Mouse (Mus musculus): Measurements from ENCODE around the gene Fdx1. TPM values are rescaled to one million over a fixed set of nuclear protein-coding genes. Genes with fewer than 3 reads are reported as not detected.

Fdx1 gene
- total RNA-seq (2012; rRNA removed), result 35.2 and 41.6 TPM in 2 replicates
- 69.2 and 80.0 TPM in 2 replicates for total RNA-seq (2014; rRNA removed)
- polyA plus RNA-seq (2012; ENCODE audit: insufficient read length, low read depth), result 44.4 and 51.1 TPM in 2 replicates

- in situ Hi-C loops (cut with MboI; ENCODE audit: low pct_ligation_motif_present, low pct_unique_long_range_greater_than_20kb, low sequenced_read_pairs), result no loop called here
- Histone ChIP-seq H3K79me2 (replicated peaks; ENCODE audit: control insufficient read depth, extremely low read depth, insufficient read depth, poor library complexity, severe bottlenecking) (no peaks in the 10 kb centered on the region; the same call in none of the 2 replicates), H3K4me3 (replicated peaks in 1 of 3; ENCODE audit: low read depth in 2 of 3, low read length in 2 of 3, poor library complexity in 1 of 3) (peak within 1 kb of the TSS; percentile 72 to 89 (median 82)), H3K4me2 (ENCODE audit: insufficient read depth, low read depth, poor library complexity, severe bottlenecking) (peak within 1 kb of the TSS; percentile 32), H3K9me3 (replicated peaks; ENCODE audit: low read length) (peaks cover 3% of the 10 kb centered on the region), H3K27me3 (replicated peaks) (peaks cover 2% of the 10 kb centered on the region), H3K9ac (ENCODE audit: insufficient read depth, low read depth) (peak within 1 kb of the TSS; percentile 65), H3K36me3 (replicated peaks in 1 of 2; ENCODE audit: control insufficient read depth in 1 of 2, insufficient read depth in 1 of 2, low read length in 1 of 2) (no peaks in the 10 kb centered on the region), H3K27ac (ENCODE audit: insufficient read depth, low read depth) (no peak within 1 kb of the TSS), H3K4me1 (ENCODE audit: control insufficient read depth in 1 of 2, insufficient read depth in 2 of 2) (peaks cover 6 to 37% of the 10 kb centered on the region in 2 experiments; a peak in 3 of 4 replicates)
- TF ChIP-seq EP300 (IDR thresholded peaks at IDR 0.05; ENCODE audit: low read length) (no peak), SMC3 (IDR thresholded peaks at IDR 0.05; ENCODE audit: low read depth, low read length) (no peak), TCF12 (IDR thresholded peaks at IDR 0.05; ENCODE audit: low read depth, low read length) (0 out of 2 replicates have a peak, but pooled peaks have one; percentile 25), MXI1 (IDR thresholded peaks at IDR 0.05; ENCODE audit: low read depth, low read length) (peak; percentile 18; the same call in 1 of the 2 replicates), JUN (IDR thresholded peaks at IDR 0.05; ENCODE audit: insufficient read depth, low read depth, low read length) (no peak), ZMIZ1 (IDR thresholded peaks at IDR 0.05; ENCODE audit: low read depth, low read length) (0 out of 2 replicates have a peak, but pooled peaks have one; percentile 58), CHD2 (IDR thresholded peaks at IDR 0.05; ENCODE audit: low read length) (peak; percentile 27; the same call in 1 of the 2 replicates), NRF1 (IDR thresholded peaks at IDR 0.05; ENCODE audit: low read depth, low read length) (peak; percentile 67), NELFE (IDR thresholded peaks at IDR 0.05; ENCODE audit: low read depth, low read length) (peak; percentile 73; the same call in 1 of the 2 replicates), ELF1 (IDR thresholded peaks at IDR 0.05; ENCODE audit: low read depth, low read length) (peak; percentile 62; the same call in 1 of the 2 replicates), TBP (conservative IDR thresholded peaks at IDR 0.05; ENCODE audit: low read depth, low read length) (0 out of 2 replicates have a peak, but pooled peaks have one; percentile 49), UBTF (IDR thresholded peaks at IDR 0.05; ENCODE audit: low read depth, low read length) (peak; percentile 63; the same call in 1 of the 2 replicates), HCFC1 (IDR thresholded peaks at IDR 0.05; ENCODE audit: low read depth, low read length) (peak; percentile 67; the same call in 1 of the 2 replicates), PAX5 (IDR thresholded peaks at IDR 0.05; ENCODE audit: low read length) (no peak), ZC3H11A (IDR thresholded peaks at IDR 0.05; ENCODE audit: low read depth, low read length) (no peak), POLR2A (IDR thresholded peaks at IDR 0.05; ENCODE audit: low read depth, low read length) (peak; percentile 75), SIN3A (IDR thresholded peaks at IDR 0.05; ENCODE audit: low read length) (peak; percentile 4; the same call in 1 of the 2 replicates), KAT2A (IDR thresholded peaks at IDR 0.05; ENCODE audit: insufficient replicate concordance, low read length) (0 out of 2 replicates have a peak, but pooled peaks have one; percentile 44), RCOR1 (conservative IDR thresholded peaks at IDR 0.05; ENCODE audit: low read depth, low read length) (no peak), MAZ (IDR thresholded peaks at IDR 0.05; ENCODE audit: low read depth, low read length) (no peak)
- DNase-seq (ENCODE audit: extremely low read depth), result peak; percentile 65
- dilution Hi-C loops (cut with MboI; ENCODE audit: extremely low pct_ligation_motif_present, extremely low pct_unique_long_range_greater_than_20kb, low sequenced_read_pairs), result no loop called here
Measured at GRCm38 (mm10) chr9:51962975-51963701, at the start of gene Fdx1. Gene Fdx1, minus strand, starts transcription at chr9:51963556.

Measured in CH12.LX (cell line).